Mouse (Mus musculus) gastrocnemius, adult 2 months (tissue): ENCODE results near the gene Jaml. TPM values are rescaled to one million over a fixed set of nuclear protein-coding genes. Genes with fewer than 3 reads are reported as not detected.
A peak's percentile ranks its signal among the peaks of the same experiment; 100 is the strongest.

Source experiments
- DNase-seq: peaks from one replicate; pipeline ENCODE4 v3.0.0; 2022
- H3K27ac ChIP-seq: fragments of 200-600 bp; 2 replicates; pipeline ENCODE4 v1.8.1; 2022; ENCODE audit warnings: mild to moderate bottlenecking
- H3K4me3 ChIP-seq: fragments of 200-600 bp; 2 replicates; pipeline ENCODE4 v1.8.1; 2022; ENCODE audit warnings: mild to moderate bottlenecking, moderate library complexity
- CTCF ChIP-seq: fragments of 200-600 bp; IDR thresholded peaks from 2 replicates; pipeline ENCODE4 v1.8.1; 2022; ENCODE audit warnings: antibody characterized with exemption, mild to moderate bottlenecking, moderate library complexity
- intact Hi-C: fragments of 180-260 bp; cut with DNase I; formaldehyde crosslinking; loops from one replicate; pipeline ENCODE4 v1.15.1; 2025
- total RNA-seq, 2 experiments: library from RNA; stranded (reverse); gene quantifications; 2 replicates each; pipeline ENCODE4 v1.2.3; 2021

Gene Jaml
- total RNA-seq, 2 experiments from 2014 or later = 0.64 to 0.66 TPM

GRCm38 (mm10) chr9:45090811-45091210 is 11.8 kb downstream of the Jaml start:
- no peak for DNase-seq
- no peak overlapping the region for H3K4me3 ChIP-seq
- H3K27ac ChIP-seq = no peak overlapping the region
- intact Hi-C loops = no loop called here
- peak; percentile 20; the same call in 1 of the 2 replicates for TF ChIP-seq CTCF

GRCm38 (mm10) chr9:45092641-45093040 is 13.7 kb downstream of the Jaml start:
- no peak for TF ChIP-seq CTCF
- intact Hi-C loops = no loop called here
- H3K4me3 ChIP-seq = no peak overlapping the region
- DNase-seq = no peak
- peak overlapping the region; percentile 58 for H3K27ac ChIP-seq

GRCm38 (mm10) chr9:45095149-45095937 is 16.4 kb downstream of the Jaml start:
- intact Hi-C loops = no loop called here
- no peak overlapping the region for H3K27ac ChIP-seq
- DNase-seq = no peak
- no peak overlapping the region for H3K4me3 ChIP-seq
- no peak for TF ChIP-seq CTCF

- TF ChIP-seq CTCF = no peak
- Histone ChIP-seq H3K4me3 (no peak overlapping the region), H3K27ac (no peak overlapping the region)
- intact Hi-C loops = no loop called here
- DNase-seq = no peak
These were observed 18.9 kb downstream of the Jaml start for GRCm38 (mm10) chr9:45097877-45098276.

- no peak for TF ChIP-seq CTCF
- H3K4me3 ChIP-seq = no peak overlapping the region
- intact Hi-C loops = no loop called here
- DNase-seq = no peak
- no peak overlapping the region for H3K27ac ChIP-seq
These were observed 19.4 kb downstream of the Jaml start for GRCm38 (mm10) chr9:45098426-45098825.

- intact Hi-C loops = no loop called here
- Histone ChIP-seq H3K4me3 (no peak overlapping the region), H3K27ac (no peak overlapping the region)
- DNase-seq = no peak
- TF ChIP-seq CTCF = no peak
These were observed 23.5 kb downstream of the Jaml start for GRCm38 (mm10) chr9:45102528-45102927.

- no peak overlapping the region for H3K4me3 ChIP-seq
- no peak for TF ChIP-seq CTCF
- intact Hi-C loops = no loop called here
- no peak overlapping the region for H3K27ac ChIP-seq
- DNase-seq = no peak
These were observed 24.4 kb downstream of the Jaml start for GRCm38 (mm10) chr9:45103211-45103979.

- H3K4me3 ChIP-seq = no peak overlapping the region
- intact Hi-C loops = no loop called here
- DNase-seq = no peak
- no peak for TF ChIP-seq CTCF
- H3K27ac ChIP-seq = no peak overlapping the region
These were observed 26.8 kb downstream of the Jaml start for GRCm38 (mm10) chr9:45105596-45106374.

GRCm38 (mm10) chr9:45115706-45116105 is 36.7 kb downstream of the Jaml start:
- intact Hi-C loops = no loop called here

GRCm38 (mm10) chr9:45116819-45117218 is 37.8 kb downstream of the Jaml start:
- TF ChIP-seq CTCF = no peak
- intact Hi-C loops = no loop called here

More at GRCm38 (mm10) chr9:45115706-45116105, 36.7 kb downstream of the Jaml start:
- Histone ChIP-seq H3K4me3 (peak overlapping the region; percentile 58), H3K27ac (peak overlapping the region; percentile 63)
- DNase-seq = no peak
- no peak for TF ChIP-seq CTCF

GRCm38 (mm10) chr9:45117741-45118431 is 38.9 kb downstream of the Jaml start, which contains the start of gene Scn2b:
Scn2b (plus strand) TSS chr9:45117782.
- intact Hi-C loops = no loop called here
- Histone ChIP-seq H3K27ac (peak within 1 kb of the TSS; percentile 74), H3K4me3 (peak within 1 kb of the TSS; percentile 52)
- DNase-seq = no peak
- no peak for TF ChIP-seq CTCF

More at GRCm38 (mm10) chr9:45116819-45117218, 37.8 kb downstream of the Jaml start:
- Histone ChIP-seq H3K27ac (peak overlapping the region; percentile 24), H3K4me3 (no peak overlapping the region)
- DNase-seq = no peak

GRCm38 (mm10) chr9:45118552-45118951 is 39.6 kb downstream of the Jaml start:
- no peak for TF ChIP-seq CTCF
- no peak for DNase-seq
- H3K27ac ChIP-seq = peak overlapping the region; percentile 68
- H3K4me3 ChIP-seq = peak overlapping the region; percentile 48
- intact Hi-C loops = no loop called here
